Mouse (Mus musculus) G1E (cell line): ENCODE data around the gene Gatad2b. TPM values are rescaled to one million over a fixed set of nuclear protein-coding genes. Genes with fewer than 3 reads are reported as not detected.

Experiments
- ATAC-seq: 2 replicates; pipeline ENCODE4 v1.8.0; 2016; ENCODE audit warnings: mild to moderate bottlenecking; ENCODE audit not compliant: insufficient number of reproducible peaks, poor library complexity, low FRiP score, severe bottlenecking; ENCODE audit errors: extremely low read depth
- DNase-seq: peaks from one replicate; pipeline ENCODE4 v3.0.0; 2012; ENCODE audit warnings: low spot score
- H3K27me3 ChIP-seq: 2 replicates; pipeline ENCODE4 v1.6.1; 2012; ENCODE audit warnings: mild to moderate bottlenecking, low read length, inconsistent platforms; ENCODE audit not compliant: insufficient read depth
- H3K36me3 ChIP-seq: replicated peaks from 2 replicates; pipeline ENCODE3; 2012; ENCODE audit warnings: mild to moderate bottlenecking, inconsistent platforms
- H3K4me1 ChIP-seq: 2 replicates; pipeline ENCODE4 v1.6.1; 2012; ENCODE audit warnings: low read depth, low read length, inconsistent platforms, mixed read lengths; ENCODE audit not compliant: insufficient read depth
- H3K4me3 ChIP-seq: 2 replicates; pipeline ENCODE4 v1.5.1; 2012; ENCODE audit warnings: low read depth, mild to moderate bottlenecking, inconsistent platforms, low read length, moderate library complexity, mixed read lengths
- H3K9me3 ChIP-seq: replicated peaks from 2 replicates; pipeline ENCODE4 v1.6.1; 2012; ENCODE audit warnings: inconsistent platforms
- CTCF ChIP-seq: IDR thresholded peaks from 2 replicates; pipeline ENCODE4 v1.5.1; 2012; ENCODE audit warnings: low read depth, low read length, inconsistent platforms, mixed read lengths
- GATA1 ChIP-seq: IDR thresholded peaks from 2 replicates; pipeline ENCODE4 v1.6.1; 2012; ENCODE audit warnings: borderline replicate concordance, low read length, inconsistent platforms, mixed read lengths
- GATA2 ChIP-seq: IDR thresholded peaks from 2 replicates; pipeline ENCODE4 v1.6.1; 2012; ENCODE audit warnings: low read depth, low read length, inconsistent platforms, borderline replicate concordance
- POLR2AphosphoS5 ChIP-seq: IDR thresholded peaks from 2 replicates; pipeline ENCODE4 v1.6.1; 2012; ENCODE audit warnings: low read depth, low read length, inconsistent platforms; ENCODE audit not compliant: insufficient replicate concordance
- TAL1 ChIP-seq: conservative IDR thresholded peaks from 2 replicates; pipeline ENCODE4 v1.6.1; 2012; ENCODE audit warnings: low read depth, low read length, inconsistent platforms, mixed read lengths
- polyA plus RNA-seq: library from polyadenylated mRNA; stranded (reverse); fragments of >175 nt; gene quantifications from 2 replicates; pipeline ENCODE4 v1.2.3, GENCODE M21; 2012
- total RNA-seq, 2 experiments: library from RNA; stranded (forward) in 1 of 2; stranded (reverse) in 1 of 2; fragments of 200-1000 nt in 1 of 2; fragments of >200 nt in 1 of 2; fragmentation: Nextera tagmentation in 1 of 2; gene quantifications; 2 replicates each; pipeline ENCODE4 v1.2.3; 2014 to 2017

Gene Gatad2b
- total and polyA plus RNA-seq, 3 experiments = 6.8 to 176 (median 19.1) TPM

- ATAC-seq (no peak), DNase-seq (no peak)
- TF ChIP-seq CTCF (no peak), GATA1 (no peak), TAL1 (no peak), GATA2 (no peak), POLR2AphosphoS5 (no peak)
Observed at GRCm38 (mm10) chr3:90313367-90313766, 20.4 kb downstream of the Gatad2b start.

GRCm38 (mm10) chr3:90314241-90314640 is 21.3 kb downstream of the Gatad2b start:
- no peaks in the 10 kb centered on the region for H3K27me3 ChIP-seq
- ATAC-seq (no peak), DNase-seq (no peak)
- peaks cover 16% of the 10 kb centered on the region for H3K36me3 ChIP-seq
- peaks cover 8% of the 10 kb centered on the region; the same call in 1 of the 2 replicates for H3K4me1 ChIP-seq
- H3K9me3 ChIP-seq = no peaks in the 10 kb centered on the region
- no peak overlapping the region for H3K4me3 ChIP-seq
- no peak for TF ChIP-seq TAL1
- TF ChIP-seq GATA2 = no peak
- TF ChIP-seq POLR2AphosphoS5 = no peak
- no peak for TF ChIP-seq GATA1
- TF ChIP-seq CTCF = no peak

More at GRCm38 (mm10) chr3:90313367-90313766, 20.4 kb downstream of the Gatad2b start:
- H3K9me3 ChIP-seq = no peaks in the 10 kb centered on the region
- H3K4me1 ChIP-seq = peaks cover 12% of the 10 kb centered on the region; the same call in 1 of the 2 replicates
- no peaks in the 10 kb centered on the region for H3K27me3 ChIP-seq
- H3K36me3 ChIP-seq = peaks cover 18% of the 10 kb centered on the region
- H3K4me3 ChIP-seq = no peak overlapping the region

- Histone ChIP-seq H3K36me3 (peaks cover 22% of the 10 kb centered on the region), H3K9me3 (no peaks in the 10 kb centered on the region), H3K4me3 (no peak overlapping the region), H3K27me3 (no peaks in the 10 kb centered on the region), H3K4me1 (peaks cover 23% of the 10 kb centered on the region)
- DNase-seq (no peak), ATAC-seq (no peak)
- TF ChIP-seq CTCF = no peak
- no peak for TF ChIP-seq POLR2AphosphoS5
- TF ChIP-seq GATA1 = no peak
- no peak for TF ChIP-seq TAL1
- TF ChIP-seq GATA2 = no peak
Observed at GRCm38 (mm10) chr3:90322289-90322688, 29.3 kb downstream of the Gatad2b start.

GRCm38 (mm10) chr3:90323119-90323518 is 30.1 kb downstream of the Gatad2b start:
- DNase-seq = no peak
- ATAC-seq = no peak
- TF ChIP-seq GATA2 (no peak), GATA1 (no peak), TAL1 (no peak), POLR2AphosphoS5 (no peak)
- H3K4me3 ChIP-seq = no peak overlapping the region
- H3K36me3 ChIP-seq = peaks cover 23% of the 10 kb centered on the region
- H3K9me3 ChIP-seq = no peaks in the 10 kb centered on the region
- no peaks in the 10 kb centered on the region for H3K27me3 ChIP-seq
- peaks cover 20% of the 10 kb centered on the region for H3K4me1 ChIP-seq

- H3K9me3 ChIP-seq = no peaks in the 10 kb centered on the region
- no peak overlapping the region for H3K4me3 ChIP-seq
- peaks cover 25% of the 10 kb centered on the region for H3K36me3 ChIP-seq
- no peak for ATAC-seq
- H3K27me3 ChIP-seq = no peaks in the 10 kb centered on the region
- DNase-seq = no peak
- H3K4me1 ChIP-seq = peaks cover 5% of the 10 kb centered on the region; the same call in 1 of the 2 replicates
- TF ChIP-seq POLR2AphosphoS5 = no peak
Observed at GRCm38 (mm10) chr3:90332485-90332884, 39.5 kb downstream of the Gatad2b start.

- H3K36me3 ChIP-seq = peaks cover 25% of the 10 kb centered on the region
- TF ChIP-seq GATA1 = no peak
- TF ChIP-seq POLR2AphosphoS5 = no peak
- TF ChIP-seq CTCF = no peak
- TF ChIP-seq GATA2 = no peak
- peaks cover 16% of the 10 kb centered on the region; the same call in 1 of the 2 replicates for H3K4me1 ChIP-seq
- no peaks in the 10 kb centered on the region for H3K9me3 ChIP-seq
- no peaks in the 10 kb centered on the region for H3K27me3 ChIP-seq
- ATAC-seq (no peak), DNase-seq (no peak)
- no peak overlapping the region for H3K4me3 ChIP-seq
Observed at GRCm38 (mm10) chr3:90335517-90335916, 42.5 kb downstream of the Gatad2b start.

- Histone ChIP-seq H3K36me3 (peaks cover 37% of the 10 kb centered on the region), H3K9me3 (no peaks in the 10 kb centered on the region)
Observed at GRCm38 (mm10) chr3:90338190-90338589, 45.2 kb downstream of the Gatad2b start.

More at GRCm38 (mm10) chr3:90338190-90338589, 45.2 kb downstream of the Gatad2b start:
- ATAC-seq (no peak), DNase-seq (no peak)
- H3K4me1 ChIP-seq = peaks cover 16% of the 10 kb centered on the region; the same call in 1 of the 2 replicates
- no peak overlapping the region for H3K4me3 ChIP-seq
- H3K27me3 ChIP-seq = no peaks in the 10 kb centered on the region
- no peak for TF ChIP-seq CTCF
- TF ChIP-seq POLR2AphosphoS5 = no peak
- TF ChIP-seq TAL1 = no peak
- no peak for TF ChIP-seq GATA2
- TF ChIP-seq GATA1 = no peak
